Mouse (Mus musculus) brain, embryonic 14.5 days (tissue): ENCODE results near the gene Ptp4a2.

Experiments used
- CTCF ChIP-seq: fragments of 200-500 bp; IDR thresholded peaks from 2 replicates; pipeline ENCODE4 v1.5.1; 2012; ENCODE audit warnings: inconsistent platforms, mild to moderate bottlenecking, moderate library complexity, borderline replicate concordance; ENCODE audit not compliant: insufficient read depth, insufficient read length; ENCODE audit errors: extremely low read depth
- POLR2A ChIP-seq: fragments of 200-500 bp; IDR thresholded peaks from 2 replicates; pipeline ENCODE4 v1.6.1; 2012; ENCODE audit warnings: mild to moderate bottlenecking, inconsistent platforms, borderline replicate concordance; ENCODE audit not compliant: poor library complexity, insufficient read depth, insufficient read length, severe bottlenecking; ENCODE audit errors: extremely low read depth

DNA sequence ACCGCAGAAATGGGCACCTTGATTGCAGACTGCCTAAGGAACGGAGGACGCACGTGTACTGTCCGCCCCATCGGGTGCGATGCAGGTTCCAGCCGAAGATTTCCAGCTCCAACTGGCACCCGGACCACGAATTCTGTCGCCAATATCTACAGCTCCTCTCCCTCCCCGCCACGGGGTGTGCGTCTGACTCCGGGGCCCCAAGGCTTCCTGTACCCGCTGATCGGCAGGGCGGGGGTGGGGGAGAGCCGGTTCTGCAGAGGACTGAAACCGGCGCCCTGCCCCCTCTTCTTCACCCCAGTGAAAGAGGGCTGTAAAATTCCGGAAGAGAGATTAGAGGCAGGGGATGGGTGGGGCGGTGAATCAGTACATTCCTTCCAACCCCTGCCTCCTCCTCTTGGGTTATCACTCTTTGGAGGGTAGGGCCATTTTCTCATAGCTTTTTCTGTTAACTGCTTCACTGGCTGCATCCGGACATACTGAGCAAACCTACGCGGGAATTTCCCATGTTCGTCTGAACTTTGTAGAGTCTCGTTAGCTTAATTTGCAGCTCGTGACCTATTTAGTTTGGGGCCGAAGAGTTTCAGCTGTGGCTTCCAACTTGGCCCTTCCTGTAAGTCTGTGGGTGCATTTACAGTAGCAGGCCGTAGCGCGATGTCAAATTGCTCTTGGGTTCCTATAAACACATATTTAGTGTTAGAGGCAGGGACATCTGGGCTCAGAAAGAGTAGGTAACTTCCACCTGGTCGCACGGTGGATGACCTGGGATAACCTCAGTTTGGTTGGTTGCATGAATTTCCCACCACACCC, at the start of gene Ptp4a2:
- TF ChIP-seq CTCF (no peak), POLR2A (no peak)
